Mouse (Mus musculus) ES-E14 (cell line): Measurements from ENCODE around the gene Mex3a. TPM values are rescaled to one million over a fixed set of nuclear protein-coding genes. Genes with fewer than 3 reads are reported as not detected.

Experiments used
- DNase-seq: peaks from one replicate; pipeline ENCODE4 v3.0.0-alpha.2; 2013; ENCODE audit warnings: low read depth, low spot score
- H3K27ac ChIP-seq: 2 replicates; pipeline ENCODE4 v1.5.1; 2012; ENCODE audit warnings: low read depth, mild to moderate bottlenecking, low read length, moderate library complexity, mixed read lengths; ENCODE audit not compliant: poor library complexity, insufficient read depth, severe bottlenecking
- H3K36me3 ChIP-seq: 2 replicates; pipeline ENCODE4 v1.6.1; 2012; ENCODE audit warnings: mild to moderate bottlenecking, low read length, moderate library complexity, mixed read lengths; ENCODE audit not compliant: control insufficient read depth, poor library complexity, insufficient read depth, severe bottlenecking
- H3K4me1 ChIP-seq, 2 experiments: fragments of 150-350 bp in 1 of 2; sonication (generic) in 1 of 2; 2 replicates each; pipeline ENCODE4 v1.6.1; 2012; ENCODE audit warnings: low read length in 2 of 2, mild to moderate bottlenecking in 1 of 2, mixed read lengths in 1 of 2; ENCODE audit not compliant: control insufficient read depth in 2 of 2, insufficient read depth in 2 of 2, poor library complexity in 1 of 2
- H3K4me3 ChIP-seq, 2 experiments: fragments of 150-350 bp in 1 of 2; sonication (generic) in 1 of 2; 2 replicates each; pipeline ENCODE4 v1.5.1; 2012; ENCODE audit warnings: low read length in 2 of 2, low read depth in 1 of 2, mild to moderate bottlenecking in 1 of 2, mixed read lengths in 1 of 2; ENCODE audit not compliant: insufficient read depth in 1 of 2, poor library complexity in 1 of 2, severe bottlenecking in 1 of 2
- H3K9ac ChIP-seq: 2 replicates; pipeline ENCODE4 v1.6.1; 2012; ENCODE audit warnings: low read depth, mild to moderate bottlenecking, low read length, mixed read lengths; ENCODE audit not compliant: poor library complexity, insufficient read depth, severe bottlenecking
- H3K9me3 ChIP-seq: fragments of 150-350 bp; sonication (generic); 2 replicates; pipeline ENCODE4 v1.6.1; 2012; ENCODE audit warnings: low read depth, mild to moderate bottlenecking, low read length; ENCODE audit not compliant: control insufficient read depth, insufficient read depth
- CHD2 ChIP-seq: IDR thresholded peaks from 2 replicates; pipeline ENCODE4 v1.6.1; 2014; ENCODE audit warnings: mild to moderate bottlenecking, low read depth, low read length, inconsistent platforms
- HCFC1 ChIP-seq: IDR thresholded peaks from 2 replicates; pipeline ENCODE4 v1.6.1; 2012; ENCODE audit warnings: low read length, inconsistent platforms, borderline replicate concordance; ENCODE audit not compliant: insufficient read depth
- MAFK ChIP-seq: IDR thresholded peaks from 2 replicates; pipeline ENCODE4 v1.6.1; 2014; ENCODE audit warnings: mild to moderate bottlenecking, low read depth, low read length, inconsistent platforms; ENCODE audit not compliant: insufficient read depth
- ZC3H11A ChIP-seq: IDR thresholded peaks from 2 replicates; pipeline ENCODE4 v1.6.1; 2012; ENCODE audit warnings: low read depth, mild to moderate bottlenecking, inconsistent platforms, low read length, borderline replicate concordance
- ZNF384 ChIP-seq: IDR thresholded peaks from 2 replicates; pipeline ENCODE4 v1.6.1; 2012; ENCODE audit warnings: low read depth, low read length, inconsistent platforms
- in situ Hi-C, 2 experiments: fragments of 600-800 bp; cut with MboI; formaldehyde crosslinking; loops; one replicate each; pipeline ENCODE4 v1.15.1; 2025; ENCODE audit warnings: low sequenced_read_pairs in 2 of 2, inconsistent platforms in 1 of 2; ENCODE audit not compliant: unreplicated experiment in 2 of 2
- total RNA-seq: library from RNA; depleted of rRNA; stranded (reverse); fragments of 300-350 nt; gene quantifications from 2 replicates; pipeline ENCODE4 v1.2.3, GENCODE M21; 2012; rRNA removed

Mex3a gene
- total RNA-seq: 24.9 and 29.8 TPM in 2 replicates

- peak within 1 kb of the TSS; percentile 95 to 96 for H3K4me3 ChIP-seq
- peak within 1 kb of the TSS; percentile 95 for H3K27ac ChIP-seq
- in situ Hi-C loops: no loop called here
- peaks cover 8 to 31% of the 10 kb centered on the region in 2 experiments; a peak in 3 of 4 replicates for H3K4me1 ChIP-seq
- no peaks in the 10 kb centered on the region for H3K9me3 ChIP-seq
- TF ChIP-seq MAFK: no peak
- TF ChIP-seq ZNF384: no peak
- TF ChIP-seq CHD2: no peak
- TF ChIP-seq HCFC1: no peak
- TF ChIP-seq ZC3H11A: no peak
- H3K9ac ChIP-seq: peak within 1 kb of the TSS; percentile 93
- peaks cover 16% of the 10 kb centered on the region for H3K36me3 ChIP-seq
- DNase-seq: no peak
Measured at GRCm38 (mm10) chr3:88532299-88532674, at the start of gene Mex3a. Gene Mex3a, plus strand, starts transcription at chr3:88532395.

- H3K9me3 ChIP-seq: no peaks in the 10 kb centered on the region
- no peak for TF ChIP-seq HCFC1
- TF ChIP-seq ZNF384: no peak
- TF ChIP-seq MAFK: no peak
- no peak for TF ChIP-seq CHD2
- no peak for TF ChIP-seq ZC3H11A
- no peak overlapping the region for H3K27ac ChIP-seq
- H3K9ac ChIP-seq: no peak overlapping the region
- in situ Hi-C loops: no loop called here
- H3K4me3 ChIP-seq: no peak overlapping the region
- no peaks in the 10 kb centered on the region for H3K36me3 ChIP-seq
- peaks cover 3 to 14% of the 10 kb centered on the region in 2 experiments; a peak in 2 of 4 replicates for H3K4me1 ChIP-seq
- DNase-seq: no peak
Measured at GRCm38 (mm10) chr3:88483141-88483540, 49.1 kb upstream of the Mex3a start.

GRCm38 (mm10) chr3:88483621-88484020 lies 48.6 kb upstream of the Mex3a start:
- no peak overlapping the region for H3K4me3 ChIP-seq
- TF ChIP-seq MAFK (no peak), ZNF384 (no peak), ZC3H11A (peak; percentile 47; the same call in 1 of the 2 replicates)
- H3K36me3 ChIP-seq: no peaks in the 10 kb centered on the region
- no peaks in the 10 kb centered on the region for H3K9me3 ChIP-seq
- no peak overlapping the region for H3K27ac ChIP-seq
- in situ Hi-C loops: no loop called here
- peaks cover 4 to 17% of the 10 kb centered on the region in 2 experiments; a peak in 2 of 4 replicates for H3K4me1 ChIP-seq
- no peak overlapping the region for H3K9ac ChIP-seq
- peak; percentile 88 for DNase-seq

- H3K27ac ChIP-seq: no peak overlapping the region
- no peak for DNase-seq
Measured at GRCm38 (mm10) chr3:88484597-88485316, 47.4 kb upstream of the Mex3a start.

More at GRCm38 (mm10) chr3:88484597-88485316, 47.4 kb upstream of the Mex3a start:
- Histone ChIP-seq H3K4me3 (peak overlapping the region; percentile 61 to 67), H3K4me1 (peaks cover 12 to 23% of the 10 kb centered on the region in 2 experiments; a peak in 3 of 4 replicates), H3K36me3 (no peaks in the 10 kb centered on the region), H3K9me3 (no peaks in the 10 kb centered on the region), H3K9ac (peak overlapping the region; percentile 67)
- no peak for TF ChIP-seq ZNF384
- no peak for TF ChIP-seq ZC3H11A
- no peak for TF ChIP-seq MAFK
- no peak for TF ChIP-seq HCFC1
- no peak for TF ChIP-seq CHD2
- in situ Hi-C loops: loop anchor here in 1 of 2 experiments (5.0 kb wide), 1 partner anchor 38 kb away; no protein-coding TSS in a partner anchor
